Mouse (Mus musculus) cerebellum, adult (tissue): ENCODE data around the gene Miga1.

Experiments
- ATAC-seq: cut with Nextera tagmentation; 2 replicates; pipeline ENCODE4 v1.9.2; 2017; ENCODE audit warnings: mild to moderate bottlenecking, moderate library complexity, mixed read lengths; ENCODE audit not compliant: insufficient number of reproducible peaks, low FRiP score, low TSS enrichment

Miga1 gene

GRCm38 (mm10) chr3:152259409-152259808 is 80.8 kb downstream of the Miga1 start:
- ATAC-seq: peak; percentile 64; the same call in 1 of the 2 replicates

DNA sequence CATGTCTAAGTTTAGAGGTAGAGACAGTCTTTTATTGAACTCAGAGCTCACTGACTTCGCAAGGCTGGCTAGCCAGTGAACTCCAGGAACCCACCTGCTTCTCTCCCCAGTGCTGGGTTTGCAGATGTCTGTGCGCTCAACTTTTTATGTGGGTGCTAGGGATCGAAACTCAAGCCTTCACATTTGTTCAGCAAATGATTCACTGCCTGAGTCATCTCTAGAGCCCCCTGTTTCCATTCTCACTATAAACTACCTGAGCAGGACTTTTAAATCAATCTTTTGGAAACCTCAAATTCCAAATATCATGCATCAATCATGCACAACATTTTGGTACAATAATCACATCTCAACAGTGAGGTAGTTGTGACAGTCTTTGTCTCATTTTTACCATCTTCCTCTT is 82.7 kb downstream of the Miga1 start:
- no peak for ATAC-seq

GRCm38 (mm10) chr3:152250487-152250886 is 89.7 kb downstream of the Miga1 start:
- no peak for ATAC-seq

DNA sequence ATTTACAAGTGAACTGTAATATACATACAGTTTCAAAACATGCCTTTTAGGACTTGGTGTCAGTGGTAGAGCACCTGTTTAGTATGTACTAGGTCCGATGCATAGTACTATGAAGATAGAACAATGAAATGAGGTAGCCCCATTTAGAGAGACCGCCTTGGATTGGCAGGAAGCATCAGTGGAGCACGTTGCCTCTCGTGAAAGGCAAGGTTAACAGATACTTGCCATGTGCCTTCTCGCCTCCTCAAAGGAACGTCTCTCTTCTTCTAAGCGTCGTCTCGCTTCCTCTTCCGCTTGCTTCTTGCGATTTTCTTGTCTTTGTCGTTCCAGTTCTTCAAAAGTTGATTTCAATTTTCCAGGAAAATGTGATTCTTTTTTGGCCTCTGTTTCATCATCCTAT is 92.5 kb downstream of the Miga1 start:
- no peak for ATAC-seq

DNA sequence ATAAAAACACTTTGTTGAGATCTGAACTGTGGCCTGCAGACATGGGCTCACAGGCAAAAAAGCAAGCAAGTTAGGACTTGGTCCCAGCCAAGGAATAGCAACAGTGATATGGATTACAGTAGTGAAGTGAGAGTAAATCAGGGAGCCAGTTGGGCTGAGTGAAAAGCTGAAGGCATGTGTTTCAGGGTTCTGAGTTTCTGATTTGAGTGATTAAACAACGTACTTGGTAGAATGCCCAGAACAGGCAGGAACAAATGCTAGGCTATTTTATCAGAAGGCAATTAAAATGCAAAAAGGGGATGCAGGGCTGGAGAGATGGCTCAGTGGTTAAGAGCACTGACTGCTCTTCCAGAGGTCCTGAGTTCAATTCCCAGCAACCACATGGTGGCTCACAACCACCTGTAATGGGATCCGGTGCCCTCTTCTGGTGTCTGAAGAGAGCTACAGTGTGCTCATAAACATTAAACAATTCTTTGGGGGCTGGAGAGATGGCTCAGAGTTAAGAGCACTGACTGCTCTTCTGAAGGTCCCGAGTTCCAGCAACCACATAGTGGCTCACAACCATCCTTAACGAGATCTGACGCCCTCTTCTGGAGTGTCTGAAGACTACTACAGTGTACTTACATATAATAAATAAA is 94.8 kb downstream of the Miga1 start:
- no peak for ATAC-seq

DNA sequence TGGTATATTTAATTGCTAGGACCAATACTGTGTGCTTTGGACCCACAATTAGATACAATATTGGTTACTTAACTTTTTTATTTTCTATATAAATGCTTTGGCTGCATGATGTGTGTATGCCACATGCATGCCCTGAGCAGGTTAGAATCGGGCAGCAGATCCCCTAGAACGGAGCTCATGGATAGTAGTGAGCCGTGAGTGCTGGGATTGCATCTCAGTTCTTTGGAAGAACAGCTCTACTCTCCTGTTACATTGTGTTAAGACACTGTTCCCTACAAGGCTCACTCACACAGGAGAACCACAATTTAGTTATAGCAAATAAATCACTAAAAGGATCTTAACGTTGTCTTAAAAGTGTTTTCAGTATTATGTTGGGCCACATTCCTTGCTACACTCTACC is 96.9 kb downstream of the Miga1 start:
- ATAC-seq: no peak

GRCm38 (mm10) chr3:152241098-152241497 is 99.1 kb downstream of the Miga1 start:
- ATAC-seq: no peak

DNA sequence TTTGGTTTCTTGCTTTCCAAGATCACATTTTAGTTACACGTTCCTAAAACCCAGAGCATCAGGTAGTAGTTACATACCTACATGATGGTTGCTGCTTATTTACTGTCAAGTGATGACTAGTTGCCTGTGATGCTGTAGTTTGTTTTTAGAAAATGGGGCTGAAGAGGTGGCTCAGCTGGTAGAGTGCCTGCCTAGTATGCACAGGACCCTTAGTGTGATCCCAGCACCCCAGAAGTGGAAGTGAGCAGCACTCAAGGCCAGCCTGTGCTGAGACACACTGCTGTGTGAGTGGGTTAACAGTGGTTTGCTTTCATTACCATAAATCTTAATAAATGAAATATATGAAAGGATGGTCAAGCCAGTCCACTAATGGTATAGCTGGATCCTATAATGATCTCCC is 100.6 kb downstream of the Miga1 start:
- no peak for ATAC-seq

GRCm38 (mm10) chr3:152238836-152239235 is 101.4 kb downstream of the Miga1 start:
- no peak for ATAC-seq

DNA sequence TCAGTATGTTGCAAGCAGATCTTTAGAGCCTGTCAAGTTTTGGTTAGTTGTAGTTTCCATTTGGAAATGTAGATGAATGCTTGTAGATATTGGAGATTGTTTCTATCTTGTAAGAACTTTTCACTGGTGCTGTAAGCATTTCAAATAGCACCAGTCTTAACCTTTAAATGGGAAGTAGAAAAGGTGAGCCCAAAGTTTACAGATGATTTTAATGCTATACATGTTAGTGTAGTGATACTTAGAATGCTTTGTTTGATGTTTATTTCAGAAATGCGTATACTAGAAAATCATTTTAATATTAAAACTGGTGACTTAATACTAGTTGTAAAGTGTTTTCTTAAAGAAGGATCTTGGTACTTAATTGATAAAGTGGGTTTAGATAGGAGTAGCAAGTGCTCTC is 104.4 kb downstream of the Miga1 start:
- ATAC-seq: no peak

DNA sequence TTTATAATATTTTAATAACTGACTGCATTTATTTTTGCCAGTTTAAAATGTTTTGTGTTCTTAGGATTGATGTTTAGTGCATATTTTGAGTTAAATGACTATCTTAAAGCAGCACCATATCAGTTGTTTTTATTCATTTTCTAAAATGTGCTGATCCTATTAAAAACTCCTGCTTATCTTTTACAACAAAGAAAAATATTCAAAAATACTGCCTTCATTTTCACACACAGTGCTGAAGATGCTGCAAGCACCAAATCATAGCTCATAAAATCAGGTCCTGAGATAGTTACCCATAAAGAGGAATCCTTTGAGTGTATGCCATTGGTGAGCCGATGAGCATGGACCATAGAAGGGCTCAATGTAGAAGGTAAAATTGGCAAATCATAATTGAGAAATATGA is 105.0 kb downstream of the Miga1 start:
- ATAC-seq: no peak

DNA sequence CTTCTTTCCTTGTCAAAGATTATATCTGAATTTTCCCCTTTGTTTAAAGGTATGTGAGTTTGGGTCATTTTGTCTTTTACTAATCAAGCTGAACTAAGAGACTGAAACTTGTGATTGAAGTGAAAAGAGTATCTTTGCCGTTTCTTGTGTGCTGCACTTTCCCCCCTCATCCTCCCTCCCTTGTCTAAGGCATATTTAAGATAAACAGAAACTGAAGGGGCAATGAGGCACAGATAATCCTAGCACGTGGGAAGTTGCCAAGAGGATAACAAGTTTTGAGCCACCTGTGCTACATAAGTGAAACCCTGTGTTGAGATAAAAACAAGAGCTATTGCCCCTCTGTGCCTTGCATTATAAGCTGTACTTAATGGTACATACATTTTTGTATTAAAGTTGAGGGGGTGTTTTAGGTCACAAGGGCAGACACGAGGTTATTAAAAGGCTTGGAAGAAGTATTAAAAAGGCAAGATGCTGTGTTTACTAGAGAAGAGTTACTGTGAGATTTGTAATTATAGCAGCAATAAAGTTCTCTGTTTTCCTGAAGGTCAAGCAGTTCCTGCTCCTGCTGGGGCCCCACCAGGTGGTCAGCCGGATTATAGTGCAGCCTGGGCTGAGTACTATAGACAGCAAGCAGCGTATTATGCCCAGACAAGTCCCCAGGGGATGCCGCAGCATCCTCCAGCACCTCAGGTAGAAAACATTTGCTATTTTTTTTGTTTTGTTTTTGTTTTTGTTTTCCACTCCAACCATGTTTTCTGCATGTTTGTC is 108.7 kb downstream of the Miga1 start:
- no peak for ATAC-seq

DNA sequence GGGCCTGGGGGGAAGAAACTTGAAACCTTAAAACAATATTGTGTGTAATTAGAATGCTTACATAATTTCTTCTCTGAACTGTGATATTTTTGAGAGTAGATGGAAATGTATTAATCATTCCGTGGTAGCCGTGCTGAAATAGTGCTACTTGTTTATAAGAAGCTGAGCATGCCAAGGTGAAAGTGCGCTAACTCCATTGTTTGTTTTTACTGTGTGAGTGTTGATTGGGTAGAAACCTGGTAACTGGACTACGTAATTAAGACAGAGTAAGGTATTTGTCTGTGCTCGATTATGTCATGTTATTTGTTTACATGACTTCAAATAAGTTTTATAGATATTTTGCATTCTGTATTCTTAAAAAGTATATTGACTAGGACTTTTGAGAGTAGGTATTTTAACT is 110.9 kb downstream of the Miga1 start:
- no peak for ATAC-seq

DNA sequence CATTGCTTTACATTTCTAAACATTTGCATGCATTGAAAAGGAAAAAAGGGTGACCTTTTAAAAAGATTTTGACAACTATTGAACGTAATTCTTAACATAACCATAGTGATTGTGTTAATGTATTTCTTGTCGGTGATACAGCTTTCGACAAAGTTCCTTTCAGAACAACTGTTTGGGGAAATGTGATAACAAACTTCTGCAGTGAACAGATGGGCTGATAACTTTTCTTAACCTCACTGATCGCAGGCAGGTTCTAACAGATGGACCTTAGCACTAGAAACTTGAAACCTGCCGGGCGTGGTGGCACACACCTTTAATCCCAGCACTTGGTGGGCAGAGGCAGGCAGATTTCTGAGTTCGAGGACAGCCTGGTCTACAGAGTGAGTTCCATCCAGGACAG is 111.4 kb downstream of the Miga1 start:
- no peak for ATAC-seq

- no peak for ATAC-seq
Observed at GRCm38 (mm10) chr3:152225906-152226305, 114.3 kb downstream of the Miga1 start.

DNA sequence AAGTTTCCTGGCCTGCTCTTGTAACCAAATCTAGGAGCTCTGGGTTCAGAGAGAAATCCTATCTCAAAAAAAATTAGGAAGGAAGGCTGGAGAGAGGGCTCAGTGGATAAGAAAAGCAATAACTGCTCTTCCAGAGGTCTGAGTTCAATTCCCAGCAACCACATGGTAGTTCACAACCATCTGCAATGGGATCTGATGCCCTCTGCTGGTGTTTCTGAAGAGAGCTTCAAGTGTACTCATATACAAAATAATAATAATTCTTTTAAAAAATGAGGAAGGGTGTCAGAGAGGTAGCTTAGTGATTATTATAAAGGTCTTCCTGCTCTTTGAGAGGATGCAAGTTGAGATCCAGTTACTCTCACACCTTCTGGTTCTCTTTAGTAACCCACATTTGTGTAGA is 115.3 kb downstream of the Miga1 start:
- ATAC-seq: no peak
